Mouse (Mus musculus): ENCODE data around the gene Ifitm1. TPM values are rescaled to one million over a fixed set of nuclear protein-coding genes. Genes with fewer than 3 reads are reported as not detected.

Gene Ifitm1
- polyA plus RNA-seq, 1 experiment from 2014 or later: 23.4 TPM

DNA sequence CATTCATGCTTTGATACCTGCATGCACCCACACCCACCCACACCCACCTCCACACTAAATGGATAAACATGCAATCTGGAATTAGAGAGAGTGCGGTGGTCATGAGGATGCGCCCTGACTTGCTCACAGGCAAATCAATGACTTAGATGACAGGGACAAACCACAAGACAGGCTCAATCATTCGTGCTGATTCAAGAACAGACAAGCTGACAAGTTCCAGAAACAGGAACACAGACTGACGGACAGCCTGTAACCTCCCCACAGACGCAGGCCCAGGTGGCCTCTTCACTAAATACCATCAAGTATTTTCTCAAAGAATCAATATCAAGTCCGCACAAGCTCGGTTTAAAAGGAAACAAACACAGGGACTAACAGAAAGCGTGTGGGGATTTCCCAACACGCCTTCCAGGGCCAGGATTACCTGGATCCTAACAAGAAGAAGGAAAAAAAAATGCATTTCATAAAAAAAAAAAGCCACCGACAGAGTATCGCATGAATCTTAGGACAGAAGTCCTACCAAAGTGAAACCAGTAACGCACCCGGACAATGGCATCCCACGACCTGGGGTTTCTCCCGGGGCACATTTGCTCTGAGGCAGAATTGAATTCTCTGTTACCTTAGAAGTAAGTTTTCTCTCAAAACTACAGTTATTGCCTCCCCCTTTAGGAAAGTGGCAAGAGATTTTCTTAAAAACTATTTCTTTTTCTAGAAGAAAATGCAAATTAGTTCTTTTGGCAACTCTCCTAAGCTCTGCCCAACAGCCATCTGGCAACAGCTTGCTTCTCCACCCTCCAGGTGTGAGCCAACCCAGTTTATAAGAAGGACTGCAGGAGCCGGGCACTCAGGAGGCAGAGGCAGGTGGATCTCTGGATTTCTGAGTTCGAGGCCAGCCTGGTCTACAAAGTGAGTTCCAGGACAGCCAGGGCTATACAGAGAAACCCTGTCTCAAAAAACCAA, 20.4 kb downstream of the Ifitm1 start:
- Histone ChIP-seq H3K4me2 (no peak overlapping the region), H3K27ac (no peak overlapping the region)
- WGBS (ENCODE audit: insufficient replicate concordance): 59% methylated on average over 17 of the region's 17 CpGs

DNA sequence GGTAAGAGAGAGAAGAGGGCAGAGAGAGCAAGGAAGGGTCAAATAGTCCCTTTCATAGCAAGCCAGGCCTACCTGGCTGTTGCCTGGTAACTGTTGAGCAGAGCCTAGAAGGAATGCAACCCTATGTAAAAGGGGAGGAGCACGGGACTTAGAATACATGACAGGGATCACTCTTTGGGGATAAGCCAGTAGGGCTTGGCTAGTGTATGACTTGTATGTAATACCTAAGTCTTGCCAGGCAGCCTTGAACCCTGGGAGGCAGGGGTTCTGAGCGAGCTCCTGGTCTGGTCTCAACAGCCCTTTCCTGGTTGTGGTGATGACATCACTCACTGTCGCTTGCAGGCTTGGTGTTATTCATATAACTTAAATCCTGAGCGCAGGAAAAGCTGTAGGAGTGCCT, 22.0 kb downstream of the Ifitm1 start:
- Histone ChIP-seq H3K36me3 (no peaks in the 10 kb centered on the region), H3K4me3 (no peak overlapping the region), H3K4me2 (no peak overlapping the region), H3K27ac (no peak overlapping the region), H3K9me3 (replicated peaks) (no peaks in the 10 kb centered on the region), H3K4me1 (peaks cover 15% of the 10 kb centered on the region; the same call in 1 of the 2 replicates), H3K9ac (no peak overlapping the region), H3K27me3 (replicated peaks) (peaks cover 5% of the 10 kb centered on the region; the same call in 1 of the 2 replicates)
- 56% methylated on average over 4 of the region's 4 CpGs for WGBS (ENCODE audit: insufficient replicate concordance)
- 0 out of 2 replicates have a peak, but pooled peaks have one; percentile 27 for ATAC-seq

More for the DNA sequence above, 20.4 kb downstream of the Ifitm1 start:
- no peaks in the 10 kb centered on the region for H3K36me3 ChIP-seq
- no peak overlapping the region for H3K4me3 ChIP-seq
- H3K27me3 ChIP-seq (replicated peaks): peaks cover 5% of the 10 kb centered on the region; the same call in 1 of the 2 replicates
- H3K9me3 ChIP-seq (replicated peaks): no peaks in the 10 kb centered on the region
- ATAC-seq: no peak
- peaks cover 15% of the 10 kb centered on the region; the same call in 1 of the 2 replicates for H3K4me1 ChIP-seq
- no peak overlapping the region for H3K9ac ChIP-seq

DNA sequence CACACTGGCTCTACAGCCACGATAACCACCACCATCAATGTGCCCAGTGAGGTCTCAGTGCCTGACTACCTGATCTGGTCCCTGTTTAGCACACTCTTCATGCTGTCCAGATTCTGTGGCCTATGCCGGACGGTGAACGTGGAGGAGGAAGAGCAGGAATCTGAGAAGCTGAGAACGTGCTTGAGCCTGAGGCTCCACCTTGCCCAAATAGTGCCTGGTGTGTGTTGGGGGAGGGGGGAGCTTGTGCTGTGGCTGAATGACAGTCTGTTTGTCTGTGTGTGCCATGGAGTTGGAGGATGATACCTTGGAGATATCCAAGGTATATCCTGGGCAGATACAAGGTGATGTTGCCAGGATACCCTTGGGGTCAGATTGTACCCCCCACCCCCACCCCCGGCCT, 23.2 kb downstream of the Ifitm1 start:
- Histone ChIP-seq H3K9me3 (replicated peaks) (no peaks in the 10 kb centered on the region), H3K9ac (no peak overlapping the region), H3K4me1 (peaks cover 15% of the 10 kb centered on the region; the same call in 1 of the 2 replicates), H3K4me3 (no peak overlapping the region), H3K27me3 (replicated peaks) (peaks cover 5% of the 10 kb centered on the region; the same call in 1 of the 2 replicates), H3K36me3 (no peaks in the 10 kb centered on the region), H3K4me2 (no peak overlapping the region), H3K27ac (no peak overlapping the region)
- 35% methylated on average over 6 of the region's 6 CpGs for WGBS (ENCODE audit: insufficient replicate concordance)
- no peak for ATAC-seq

DNA sequence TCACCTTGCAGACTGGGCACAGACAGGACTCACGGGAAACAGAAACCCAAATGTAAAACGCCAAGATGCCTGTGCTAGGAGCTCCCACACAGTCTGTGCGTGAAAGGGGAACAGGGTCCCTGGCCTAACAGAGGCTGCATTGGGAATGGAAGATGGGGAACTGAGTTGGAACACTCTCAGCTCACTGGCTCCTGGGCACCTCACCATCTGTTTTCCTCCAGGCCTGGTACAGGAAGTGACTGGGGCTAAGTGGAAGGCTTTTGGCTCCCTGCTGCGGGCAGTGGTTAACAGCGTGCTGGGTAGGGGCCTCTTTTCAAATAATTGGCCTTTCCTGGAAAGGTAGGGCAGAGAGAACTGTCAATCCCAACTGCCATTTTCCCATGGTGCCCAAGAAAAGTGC, 23.6 kb downstream of the Ifitm1 start:
- Histone ChIP-seq H3K9ac (no peak overlapping the region), H3K36me3 (no peaks in the 10 kb centered on the region)
- no peak for ATAC-seq

DNA sequence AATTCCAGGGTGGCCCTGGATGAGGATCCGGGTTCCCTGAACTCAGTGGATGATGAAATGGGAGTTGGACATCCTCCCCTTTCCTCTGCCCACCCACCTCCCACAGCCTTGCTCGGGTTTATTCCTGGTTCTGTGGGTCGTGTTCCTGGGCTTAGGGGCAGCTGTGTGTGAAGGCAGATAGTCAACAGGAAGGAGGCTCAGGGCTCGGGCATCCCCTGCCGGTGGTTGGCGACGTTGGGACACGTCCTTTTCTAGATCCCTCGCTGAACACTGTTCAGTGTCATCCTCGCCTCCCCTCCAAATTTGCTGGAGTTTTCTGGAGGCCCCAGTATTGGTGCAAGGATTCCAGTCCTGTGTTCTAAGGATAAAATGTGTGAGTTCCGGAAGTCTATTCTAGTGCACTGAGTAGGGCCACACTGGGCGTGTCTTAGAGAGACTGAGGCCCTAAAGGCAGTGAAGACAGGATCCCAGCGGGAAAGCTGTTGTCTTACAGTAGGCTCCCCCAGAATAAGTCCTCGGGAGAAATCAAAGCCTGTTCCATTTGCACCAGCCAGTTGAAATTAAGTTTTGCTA, 24.2 kb downstream of the Ifitm1 start:
- no peaks in the 10 kb centered on the region for H3K36me3 ChIP-seq
- no peak for ATAC-seq
- 33% methylated on average over 14 of the region's 14 CpGs for WGBS (ENCODE audit: insufficient replicate concordance)
- H3K4me3 ChIP-seq: no peak overlapping the region
- no peak overlapping the region for H3K27ac ChIP-seq
- no peaks in the 10 kb centered on the region for H3K9me3 ChIP-seq (replicated peaks)
- H3K9ac ChIP-seq: no peak overlapping the region
- H3K4me1 ChIP-seq: peaks cover 15% of the 10 kb centered on the region; the same call in 1 of the 2 replicates
- H3K4me2 ChIP-seq: no peak overlapping the region
- H3K27me3 ChIP-seq (replicated peaks): peaks cover 5% of the 10 kb centered on the region; the same call in 1 of the 2 replicates

More for the DNA sequence above, 23.6 kb downstream of the Ifitm1 start:
- H3K27ac ChIP-seq: no peak overlapping the region
- peaks cover 5% of the 10 kb centered on the region; the same call in 1 of the 2 replicates for H3K27me3 ChIP-seq (replicated peaks)
- H3K4me1 ChIP-seq: peaks cover 15% of the 10 kb centered on the region; the same call in 1 of the 2 replicates
- H3K9me3 ChIP-seq (replicated peaks): no peaks in the 10 kb centered on the region
- H3K4me2 ChIP-seq: no peak overlapping the region
- H3K4me3 ChIP-seq: no peak overlapping the region
- WGBS (ENCODE audit: insufficient replicate concordance): 30% methylated on average over 5 of the region's 5 CpGs

DNA sequence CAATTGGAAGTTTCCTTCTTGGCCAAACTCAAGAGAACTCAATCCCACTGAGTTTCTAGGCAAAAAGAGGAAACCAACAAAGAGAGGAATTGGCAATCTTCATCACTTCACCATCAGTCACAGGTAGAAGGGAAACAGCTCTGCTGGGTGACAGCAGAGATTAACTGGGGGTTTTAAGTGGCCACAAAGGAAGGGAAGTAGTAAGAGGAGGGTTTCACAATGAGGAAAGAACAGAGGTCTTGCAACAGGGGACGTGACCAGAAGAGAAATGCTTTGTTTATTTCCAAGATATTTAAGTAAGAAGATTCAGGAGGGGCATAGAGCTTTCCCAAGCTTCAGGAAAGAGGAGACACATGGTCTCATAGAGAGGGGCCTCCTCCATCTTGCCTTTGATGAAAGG, 30.8 kb downstream of the Ifitm1 start:
- no peak for ATAC-seq
- no peak overlapping the region for H3K4me2 ChIP-seq

DNA sequence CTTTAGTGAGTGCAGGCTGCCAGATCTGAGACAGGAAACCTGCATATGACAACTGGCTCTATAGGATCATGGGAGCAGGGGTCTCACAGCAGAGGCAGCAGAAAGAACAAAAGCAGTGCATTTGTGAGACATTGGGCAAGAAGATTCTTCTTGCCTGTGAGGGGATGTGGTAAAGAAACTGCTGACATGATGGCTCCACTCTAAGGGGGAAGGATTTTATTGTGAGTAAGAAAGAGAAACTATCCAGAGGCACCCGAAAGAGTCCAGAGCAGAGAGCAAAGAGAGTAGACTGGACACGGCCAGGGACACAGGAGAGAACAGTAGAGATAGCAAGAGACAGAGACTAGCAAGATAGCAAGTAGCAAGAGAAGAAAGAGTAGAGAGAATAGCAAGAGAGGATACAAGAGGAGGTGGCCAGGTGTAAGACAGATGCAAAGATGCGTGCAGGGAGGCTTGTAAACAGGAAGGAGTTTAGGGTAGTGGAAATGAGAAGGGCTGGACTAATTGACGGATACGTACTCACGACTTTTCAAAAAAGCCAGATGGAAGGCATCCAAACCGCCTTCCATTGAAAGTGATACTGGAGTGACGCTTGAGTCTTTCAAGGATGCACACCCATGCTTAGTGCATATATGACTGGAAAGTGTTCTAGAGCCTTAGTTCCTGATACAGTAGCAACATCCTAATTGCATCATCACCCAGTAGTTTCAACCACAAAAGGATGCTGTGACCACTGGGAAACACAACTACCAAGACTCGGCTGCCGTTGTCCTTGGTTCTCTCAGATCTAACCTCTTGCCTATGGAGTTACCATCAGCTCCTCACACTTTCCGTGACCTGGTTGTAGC, 32.1 kb downstream of the Ifitm1 start:
- no peak overlapping the region for H3K4me3 ChIP-seq
- no peaks in the 10 kb centered on the region for H3K9me3 ChIP-seq (replicated peaks)
- no peak overlapping the region for H3K9ac ChIP-seq
- WGBS (ENCODE audit: insufficient replicate concordance): 50% methylated on average over 11 of the region's 11 CpGs
- 0 out of 2 replicates have a peak, but pooled peaks cover 3% of the 10 kb centered on the region for H3K4me1 ChIP-seq
- H3K36me3 ChIP-seq: no peaks in the 10 kb centered on the region
- no peak overlapping the region for H3K4me2 ChIP-seq
- no peak for ATAC-seq
- no peak overlapping the region for H3K27ac ChIP-seq
- H3K27me3 ChIP-seq (replicated peaks): no peaks in the 10 kb centered on the region

More for the DNA sequence above, 30.8 kb downstream of the Ifitm1 start:
- Histone ChIP-seq H3K9ac (no peak overlapping the region), H3K4me3 (no peak overlapping the region), H3K9me3 (replicated peaks) (no peaks in the 10 kb centered on the region), H3K27ac (no peak overlapping the region), H3K27me3 (replicated peaks) (no peaks in the 10 kb centered on the region), H3K4me1 (no peaks in the 10 kb centered on the region), H3K36me3 (no peaks in the 10 kb centered on the region)
- WGBS (ENCODE audit: insufficient replicate concordance): 22% methylated on average over 1 of the region's 1 CpGs

DNA sequence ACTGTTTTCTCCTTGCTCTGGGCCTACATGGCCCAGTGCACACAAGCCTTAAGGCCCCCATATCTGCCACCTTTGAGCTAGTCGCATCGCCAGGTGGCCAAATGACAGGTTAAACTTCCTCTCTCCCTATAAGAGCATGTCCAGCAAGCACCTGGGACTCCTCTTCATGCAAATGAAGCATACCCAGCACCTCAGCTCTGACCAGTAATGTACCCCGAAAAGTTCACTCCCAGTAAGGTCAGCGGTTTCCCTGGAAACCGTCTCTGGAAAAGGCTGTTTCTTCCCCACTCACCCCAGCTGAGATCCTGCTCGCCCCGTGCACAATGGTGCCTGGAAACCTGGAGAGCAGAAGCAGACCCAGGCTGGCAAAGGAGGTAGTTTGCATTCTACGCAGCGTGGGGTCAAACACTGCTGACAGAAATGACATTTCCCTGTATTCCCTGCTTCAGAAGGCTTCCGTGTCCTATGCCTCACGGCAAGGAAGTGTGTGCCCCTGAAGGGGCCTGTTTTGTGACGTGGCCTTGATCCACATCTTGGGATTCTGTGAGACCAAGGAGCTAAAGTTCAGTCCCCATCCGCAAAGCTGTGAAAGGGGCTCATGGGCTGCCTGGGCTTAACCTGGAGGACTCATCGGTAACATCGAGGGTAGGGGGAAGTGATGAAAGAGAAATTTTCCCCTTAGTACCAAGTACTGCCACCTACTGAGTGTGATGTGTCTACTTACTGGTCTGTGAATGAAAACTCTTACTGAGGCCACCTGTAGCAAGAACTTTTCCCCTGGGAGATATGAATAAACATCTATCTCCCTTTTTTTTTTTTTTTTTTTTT, 34.1 kb downstream of the Ifitm1 start:
- Histone ChIP-seq H3K27me3 (replicated peaks) (no peaks in the 10 kb centered on the region), H3K4me2 (no peak overlapping the region), H3K9ac (no peak overlapping the region), H3K4me3 (no peak overlapping the region), H3K4me1 (0 out of 2 replicates have a peak, but pooled peaks cover 3% of the 10 kb centered on the region), H3K36me3 (no peaks in the 10 kb centered on the region), H3K27ac (no peak overlapping the region), H3K9me3 (replicated peaks) (no peaks in the 10 kb centered on the region)
- WGBS (ENCODE audit: insufficient replicate concordance): 72% methylated on average over 15 of the region's 15 CpGs
- no peak for ATAC-seq

DNA sequence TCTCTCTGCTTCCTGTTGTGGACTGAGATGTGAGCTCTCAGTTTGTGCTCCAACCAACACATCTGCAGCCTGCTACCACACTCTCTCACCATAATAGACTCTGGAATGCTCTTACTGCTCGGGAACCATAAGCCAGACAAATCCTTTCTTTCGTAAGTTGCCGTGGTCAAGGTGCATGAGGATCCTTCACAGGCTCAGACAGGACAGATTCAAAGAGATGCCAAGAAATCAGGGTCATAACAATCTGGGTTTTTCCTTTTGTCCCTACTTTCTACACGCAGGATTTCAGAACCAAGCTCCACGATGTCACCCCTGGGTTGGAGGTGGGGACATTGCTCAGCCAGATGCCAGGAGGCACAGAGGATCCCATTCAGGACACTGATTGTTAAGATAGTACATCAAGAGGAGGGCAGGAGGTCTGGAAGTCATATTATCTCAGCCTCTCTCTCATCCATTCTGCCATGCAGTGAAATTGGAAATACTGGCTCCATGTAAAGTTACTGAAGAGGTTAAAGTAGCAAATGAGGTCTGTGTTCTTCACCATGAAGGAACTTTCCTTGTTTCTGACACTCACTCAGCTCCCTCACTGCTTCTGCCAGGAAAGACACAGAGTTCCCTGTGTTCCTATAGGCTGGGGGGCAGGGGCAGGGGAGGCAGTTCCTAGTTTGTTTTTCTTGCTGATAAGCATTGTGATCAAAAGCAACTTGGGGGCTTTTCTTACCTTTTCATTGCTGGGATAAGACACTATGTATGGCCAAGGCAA, 36.4 kb downstream of the Ifitm1 start:
- peaks cover 6% of the 10 kb centered on the region for H3K4me1 ChIP-seq
- H3K27me3 ChIP-seq (replicated peaks): no peaks in the 10 kb centered on the region
- no peaks in the 10 kb centered on the region for H3K9me3 ChIP-seq (replicated peaks)
- 61% methylated on average over 5 of the region's 5 CpGs for WGBS (ENCODE audit: insufficient replicate concordance)
- no peak overlapping the region for H3K27ac ChIP-seq
- no peak overlapping the region for H3K4me2 ChIP-seq
- H3K9ac ChIP-seq: no peak overlapping the region
- H3K4me3 ChIP-seq: no peak overlapping the region
- no peaks in the 10 kb centered on the region for H3K36me3 ChIP-seq
- ATAC-seq: no peak

DNA sequence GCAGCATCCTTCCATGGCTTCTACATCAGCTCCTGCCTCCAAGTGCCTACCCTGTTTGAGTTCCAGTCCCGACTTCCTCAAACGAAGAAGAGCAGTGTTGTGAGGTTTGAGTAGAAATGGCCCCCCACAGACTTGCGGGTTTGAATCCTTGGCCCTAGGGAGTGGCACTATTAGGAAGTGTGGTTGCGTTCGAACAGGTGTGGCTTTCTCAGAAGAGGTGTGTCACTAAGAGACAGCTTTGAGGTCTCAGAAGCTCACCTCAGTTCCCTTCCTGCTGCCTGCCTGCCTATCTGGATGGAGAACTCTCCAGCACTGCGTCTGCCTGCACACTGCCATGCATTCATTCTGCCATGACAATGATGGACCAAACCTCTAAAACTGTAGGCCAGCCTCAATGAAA, 39.4 kb downstream of the Ifitm1 start:
- H3K4me1 ChIP-seq: peaks cover 35% of the 10 kb centered on the region
- no peak overlapping the region for H3K9ac ChIP-seq
- no peak overlapping the region for H3K4me3 ChIP-seq
- no peaks in the 10 kb centered on the region for H3K36me3 ChIP-seq
- H3K27me3 ChIP-seq (replicated peaks): no peaks in the 10 kb centered on the region
- no peak overlapping the region for H3K4me2 ChIP-seq
- no peak overlapping the region for H3K27ac ChIP-seq
- ATAC-seq: no peak
- 55% methylated on average over 6 of the region's 6 CpGs for WGBS (ENCODE audit: insufficient replicate concordance)
- no peaks in the 10 kb centered on the region for H3K9me3 ChIP-seq (replicated peaks)
